Mouse (Mus musculus) heart, postnatal 25 days (tissue): ENCODE data around the gene Tmem245. TPM values are rescaled to one million over a fixed set of nuclear protein-coding genes. Genes with fewer than 3 reads are reported as not detected.

Experiments
- DNase-seq: peaks from one replicate; pipeline ENCODE4 v3.0.0; 2022; ENCODE audit warnings: low spot score
- intact Hi-C: fragments of 180-260 bp; cut with DNase I; formaldehyde crosslinking; loops from one replicate; pipeline ENCODE4 v1.15.1; 2025
- total RNA-seq, 2 experiments: library from RNA; stranded (reverse); gene quantifications; 2 replicates each; pipeline ENCODE4 v1.2.3; 2021

Gene Tmem245
- total RNA-seq: 10 to 100 TPM; 56.5 to 58.1 TPM

GRCm38 (mm10) chr4:56946641-56947640 lies at the start of gene Tmem245:
Gene Tmem245 (minus strand): TSS chr4:56947437.
- peak; percentile 88 for DNase-seq
- intact Hi-C loops: no loop called here

GRCm38 (mm10) chr4:56993331-56993730 lies 46.1 kb upstream of the Tmem245 start:
- no peak for DNase-seq
- intact Hi-C loops: no loop called here

- intact Hi-C loops: no loop called here
- no peak for DNase-seq
Measured at GRCm38 (mm10) chr4:56991951-56992350, 44.7 kb upstream of the Tmem245 start.

- DNase-seq: no peak
- intact Hi-C loops: no loop called here
Measured at GRCm38 (mm10) chr4:56990215-56990584, 43.0 kb upstream of the Tmem245 start, which contains the start of gene Frrs1l. Gene Frrs1l (minus strand): TSS chr4:56990391.

- intact Hi-C loops: no loop called here
- DNase-seq: no peak
Measured at GRCm38 (mm10) chr4:56989431-56990214, 42.4 kb upstream of the Tmem245 start.

GRCm38 (mm10) chr4:56965586-56966179 lies 18.4 kb upstream of the Tmem245 start:
- no peak for DNase-seq
- intact Hi-C loops: no loop called here

GRCm38 (mm10) chr4:56963687-56964086 lies 16.4 kb upstream of the Tmem245 start:
- intact Hi-C loops: no loop called here
- no peak for DNase-seq

- intact Hi-C loops: no loop called here
- DNase-seq: no peak
Measured at GRCm38 (mm10) chr4:56961320-56961925, 14.2 kb upstream of the Tmem245 start.

- intact Hi-C loops: loop anchor here (10.0 kb wide), 1 partner anchor 1583 kb away; no protein-coding TSS in a partner anchor
- no peak for DNase-seq
Measured at GRCm38 (mm10) chr4:56957518-56957917, 10.3 kb upstream of the Tmem245 start.

GRCm38 (mm10) chr4:56953235-56953634 lies 6.0 kb upstream of the Tmem245 start:
- DNase-seq: no peak
- intact Hi-C loops: loop anchor here (10.0 kb wide), 1 partner anchor 1578 kb away; no protein-coding TSS in a partner anchor

- no peak for DNase-seq
- intact Hi-C loops: loop anchor here (10.0 kb wide), 1 partner anchor 1577 kb away; no protein-coding TSS in a partner anchor
Measured at GRCm38 (mm10) chr4:56951701-56952100, 4.5 kb upstream of the Tmem245 start.

GRCm38 (mm10) chr4:56949494-56949893 lies 2.3 kb upstream of the Tmem245 start:
- DNase-seq: no peak
- intact Hi-C loops: no loop called here

GRCm38 (mm10) chr4:56946180-56946579 lies 1.1 kb downstream of the Tmem245 start:
- intact Hi-C loops: no loop called here
- DNase-seq: no peak

GRCm38 (mm10) chr4:56944286-56944685 lies 3.0 kb downstream of the Tmem245 start:
- intact Hi-C loops: no loop called here
- no peak for DNase-seq

- DNase-seq: no peak
- intact Hi-C loops: no loop called here
Measured at GRCm38 (mm10) chr4:56943258-56943657, 4.0 kb downstream of the Tmem245 start.

GRCm38 (mm10) chr4:56942567-56942966 lies 4.7 kb downstream of the Tmem245 start:
- intact Hi-C loops: no loop called here
- no peak for DNase-seq

GRCm38 (mm10) chr4:56941481-56941880 lies 5.8 kb downstream of the Tmem245 start:
- intact Hi-C loops: no loop called here
- DNase-seq: no peak

- DNase-seq: no peak
Measured at GRCm38 (mm10) chr4:56937136-56937535, 10.1 kb downstream of the Tmem245 start.

GRCm38 (mm10) chr4:56935327-56935726 lies 11.9 kb downstream of the Tmem245 start:
- intact Hi-C loops: loop anchor here (2.0 kb wide), 1 partner anchor 47 kb away; no protein-coding TSS in a partner anchor
- DNase-seq: no peak

More at GRCm38 (mm10) chr4:56937136-56937535, 10.1 kb downstream of the Tmem245 start:
- intact Hi-C loops: no loop called here

- DNase-seq: no peak
- intact Hi-C loops: no loop called here
Measured at GRCm38 (mm10) chr4:56933154-56933553, 14.1 kb downstream of the Tmem245 start.
